22 mouse cellular contexts compared by ENCODE assay signal in the genomic region with DNA sequence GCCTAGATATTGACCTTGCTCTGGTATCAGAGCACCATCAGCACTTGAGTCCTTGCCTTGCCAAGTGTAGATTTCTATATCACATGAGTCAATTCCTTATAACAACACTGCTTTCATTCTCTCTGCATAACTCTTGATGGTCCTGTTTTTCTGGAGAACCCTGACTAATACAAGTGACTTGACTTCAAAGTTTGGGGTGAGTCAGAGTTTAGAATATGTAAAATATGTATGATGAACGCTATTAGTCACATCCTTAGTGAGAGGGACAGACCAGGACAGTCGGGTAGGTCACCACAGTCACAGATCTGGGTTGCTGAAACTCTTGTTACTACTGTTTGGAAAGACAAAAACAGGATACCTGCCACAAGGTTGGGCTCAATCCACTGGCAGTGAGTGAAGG.
"Had no signal": no experiment of that assay in that cellular context is flagged by ENCODE, and none has a peak within 500 bp of the region (broad histone marks: within the 10 kb centered on the region; RNA-seq: fewer than 3 reads in every experiment).

No protein-coding gene starts in this region.

- ATAC-seq: liver, embryonic 12.5 days had no signal

- H3K4me1 ChIP-seq: limb, embryonic 10.5 days; limb, embryonic 13.5 days; liver, embryonic 12.5 days; liver, embryonic 15.5 days; lung, embryonic 15.5 days; megakaryocyte, embryonic 14.5 days; neural tube, embryonic 12.5 days; neural tube, embryonic 15.5 days had no signal

- DNase-seq: kidney, adult 9 months; kidney, postnatal 14 days; kidney, postnatal 4 days; liver; lung, adult 18-20 months; lung, postnatal 10 days; lung, postnatal 36 days; midbrain, embryonic 14.5 days; retina, postnatal 1 day; right cerebral cortex, postnatal 25 days; spleen, adult 18-20 months; thymus, adult 2 months; thymus, postnatal 14 days; thymus, postnatal 4 days had no signal

- H3K27me3 ChIP-seq: limb, embryonic 13.5 days; liver, embryonic 12.5 days; liver, embryonic 15.5 days; lung, embryonic 15.5 days; megakaryocyte, embryonic 14.5 days; neural tube, embryonic 12.5 days; neural tube, embryonic 15.5 days had no signal

- H3K27ac ChIP-seq: limb, embryonic 10.5 days; limb, embryonic 13.5 days; liver, embryonic 12.5 days; liver, embryonic 15.5 days; lung, embryonic 15.5 days; neural tube, embryonic 12.5 days; neural tube, embryonic 15.5 days had no signal

- H3K36me3 ChIP-seq: limb, embryonic 10.5 days; limb, embryonic 13.5 days; liver, embryonic 12.5 days; liver, embryonic 15.5 days; lung, embryonic 15.5 days; neural tube, embryonic 12.5 days; neural tube, embryonic 15.5 days had no signal

- H3K4me3 ChIP-seq: limb, embryonic 10.5 days; limb, embryonic 13.5 days; liver, embryonic 12.5 days; liver, embryonic 15.5 days; lung, embryonic 15.5 days; megakaryocyte, embryonic 14.5 days; neural tube, embryonic 12.5 days; neural tube, embryonic 15.5 days had no signal
